ENCODE assay signal across 8 mouse cellular contexts in the genomic region with DNA sequence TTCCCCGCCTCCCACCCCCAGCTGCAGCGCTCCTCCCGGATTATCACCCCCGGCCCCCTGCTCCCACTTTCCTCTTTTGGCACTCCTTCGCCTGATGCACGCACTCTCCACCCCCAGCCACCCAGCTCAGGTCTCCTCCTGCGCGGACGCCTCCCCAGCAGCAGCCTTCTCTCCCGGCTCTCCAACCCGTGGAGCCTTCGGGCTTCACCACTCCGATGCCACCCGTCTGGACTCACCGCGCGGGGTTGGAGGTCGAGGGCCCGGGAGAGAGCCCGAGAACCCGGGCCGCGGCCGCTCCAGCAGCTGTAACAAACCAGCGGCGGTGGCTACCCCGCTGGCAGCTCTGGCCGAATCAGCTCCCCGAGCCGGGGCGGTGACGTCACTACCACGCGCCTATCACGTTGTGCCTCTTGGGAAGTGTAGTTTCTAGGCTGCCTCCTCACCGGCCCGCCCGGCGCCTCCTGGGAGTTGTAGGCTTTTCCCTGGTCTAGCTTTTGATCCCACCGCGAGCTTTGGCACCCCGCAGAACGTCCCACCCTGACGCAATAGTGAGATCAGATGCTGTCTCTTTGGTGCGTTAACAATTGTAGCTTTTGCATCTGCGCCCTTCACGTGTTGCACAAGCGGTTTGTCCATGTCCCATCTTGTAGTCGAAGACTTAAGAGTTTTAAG. TPM values are rescaled to one million over a fixed set of nuclear protein-coding genes. Genes with fewer than 3 reads are reported as not detected.
A peak's percentile ranks its signal among the peaks of the same experiment; 100 is the strongest.
DNase-seq lines count a peak whose midpoint lies in the region; ATAC-seq and TF ChIP-seq lines count a peak whose summit lies in the region.

A gene (minus strand): TSS at position 477 of the 672 bp plus-strand sequence.

- H3K27ac ChIP-seq in cortical plate, adult 2 months (ENCODE audit: insufficient read depth, low read length) = no peak within 1 kb of the TSS

- peak; percentile 93 for ATAC-seq in activated CD4-positive, CD25-positive, alpha-beta regulatory T cell, adult 4 months
- peak; percentile 70 for ATAC-seq in megakaryocyte progenitor cell, adult 5-6 weeks (replicated peaks; ENCODE audit: poor library complexity)

- TF ChIP-seq CTCF in cortical plate, adult 2 months (IDR thresholded peaks at IDR 0.05; ENCODE audit: extremely low read depth, insufficient read depth, low read length) = no peak

- peak; percentile 99 for DNase-seq in gastrocnemius, postnatal 10 days
- DNase-seq in induced T-regulatory cell, adult 2 months (ENCODE audit: low read depth) = peak; percentile 98
- DNase-seq in left cerebral cortex, adult 9 months (ENCODE audit: low spot score in 2 of 2) = peak; percentile 91 to 98
- DNase-seq in right cerebral cortex, postnatal 14 days = peak; percentile 99
- peak; percentile 95 to 99 for DNase-seq in urinary bladder, postnatal 36 days (ENCODE audit: low spot score in 2 of 2)

- peaks cover 5% of the 10 kb centered on the region; the same call in 1 of the 2 replicates for H3K4me1 ChIP-seq in cortical plate, adult 2 months (ENCODE audit: control insufficient read depth, insufficient read depth, low read length)

- peak within 1 kb of the TSS; percentile 86 for H3K4me3 ChIP-seq in cortical plate, adult 2 months (ENCODE audit: insufficient read depth, low read length)

- peak; percentile 48; the same call in 1 of the 2 replicates for TF ChIP-seq POLR2A in cortical plate, adult 2 months (IDR thresholded peaks at IDR 0.05; ENCODE audit: extremely low read depth, insufficient read depth, low read length)

RNA-seq across cellular contexts. Expression of the gene that starts here (rescaled TPM):
- 10 to 100 TPM; 15.8 to 37.6 TPM for polyA plus RNA-seq in activated CD4-positive, CD25-positive, alpha-beta regulatory T cell, adult 4 months (2017; shearing (Covaris generic))
- 55.0 and 56.1 TPM in 2 replicates for polyA plus RNA-seq in cortical plate, adult 2 months (2012; rRNA removed)
- total RNA-seq in gastrocnemius, postnatal 10 days (2021) = 10 to 100 TPM; 20.4 to 23.1 TPM
- total RNA-seq in megakaryocyte progenitor cell, adult 5-6 weeks (2015) = 5.5 and 7.7 TPM in 2 replicates
- total RNA-seq in megakaryocyte progenitor cell, adult 5-6 weeks (2017) = 7.2 and 10.6 TPM in 2 replicates
